Mouse (Mus musculus) cortical plate, adult 2 months (tissue): ENCODE measurements around the gene 2310011J03Rik.

Experiments used
- CTCF ChIP-seq: fragments of 200-500 bp; IDR thresholded peaks from 2 replicates; pipeline ENCODE4 v1.5.1; 2011; ENCODE audit warnings: mild to moderate bottlenecking, control low read depth, low read length; ENCODE audit not compliant: insufficient read depth; ENCODE audit errors: extremely low read depth
- POLR2A ChIP-seq: fragments of 200-500 bp; IDR thresholded peaks from 2 replicates; pipeline ENCODE4 v1.6.1; 2011; ENCODE audit warnings: mild to moderate bottlenecking, low read length, control low read depth; ENCODE audit not compliant: insufficient read depth; ENCODE audit errors: extremely low read depth

DNA sequence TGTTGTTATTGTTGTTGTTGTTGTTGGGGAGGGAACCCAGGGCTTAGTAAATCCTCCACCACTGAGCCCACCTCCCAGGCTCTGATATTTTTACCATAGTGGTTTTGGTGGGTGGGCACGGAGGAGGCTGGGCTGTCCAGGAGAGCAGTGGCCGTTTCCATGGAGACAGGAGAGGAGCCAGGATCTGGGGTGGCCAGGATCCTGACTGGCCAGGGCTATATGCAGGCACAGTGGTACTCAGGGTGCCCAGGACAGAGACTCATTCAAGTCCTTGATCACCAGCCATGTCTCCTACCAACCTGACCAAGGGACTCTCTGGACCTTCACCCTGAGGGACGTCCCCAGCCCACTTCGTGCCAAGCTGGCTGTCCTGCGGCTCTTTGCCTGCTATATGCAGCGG is 43.4 kb upstream of the 2310011J03Rik start:
- TF ChIP-seq POLR2A (no peak), CTCF (no peak)
